Mouse (Mus musculus) stomach, postnatal 0 days (tissue): ENCODE results near the gene Mcoln3. TPM values are rescaled to one million over a fixed set of nuclear protein-coding genes. Genes with fewer than 3 reads are reported as not detected.

Source experiments
- ATAC-seq: fragments of 200-750 bp; cut with Nextera tagmentation; 2 replicates; pipeline ENCODE4 v1.8.0; 2017; ENCODE audit not compliant: low FRiP score, low TSS enrichment
- DNase-seq: peaks from one replicate; pipeline ENCODE4 v3.0.0-alpha.2; 2016; ENCODE audit warnings: low spot score
- H3K27ac ChIP-seq: fragments of 300-500 bp; sonication (generic); replicated peaks from 2 replicates; pipeline ENCODE4 v1.5.1; 2014; ENCODE audit warnings: mild to moderate bottlenecking, control low read depth
- H3K27me3 ChIP-seq: fragments of 300-500 bp; sonication (generic); 2 replicates; pipeline ENCODE4 v1.6.1; 2014; ENCODE audit warnings: low read length; ENCODE audit not compliant: control insufficient read depth, insufficient read depth
- H3K36me3 ChIP-seq: fragments of 300-500 bp; sonication (generic); 2 replicates; pipeline ENCODE4 v1.6.1; 2014; ENCODE audit warnings: low read length, mixed read lengths; ENCODE audit not compliant: control insufficient read depth, insufficient read depth
- H3K4me1 ChIP-seq: fragments of 300-500 bp; sonication (generic); replicated peaks from 2 replicates; pipeline ENCODE4 v1.6.1; 2014; ENCODE audit warnings: antibody characterized with exemption; ENCODE audit not compliant: control insufficient read depth, insufficient read depth
- H3K4me2 ChIP-seq: fragments of 300-500 bp; sonication (generic); replicated peaks from 2 replicates; pipeline ENCODE4 v1.6.1; 2014; ENCODE audit warnings: low read depth, mild to moderate bottlenecking, control low read depth, moderate library complexity
- H3K4me3 ChIP-seq: fragments of 300-500 bp; sonication (generic); 2 replicates; pipeline ENCODE4 v1.5.1; 2014; ENCODE audit warnings: low read depth, low read length, control low read depth
- H3K9ac ChIP-seq: fragments of 300-500 bp; sonication (generic); 2 replicates; pipeline ENCODE4 v1.6.1; 2014; ENCODE audit warnings: mild to moderate bottlenecking, low read length, control low read depth, mixed read lengths
- H3K9me3 ChIP-seq: fragments of 300-500 bp; sonication (generic); 2 replicates; pipeline ENCODE4 v1.6.1; 2016; ENCODE audit warnings: low read length; ENCODE audit not compliant: control insufficient read depth
- CTCF ChIP-seq: IDR thresholded peaks from 2 replicates; pipeline ENCODE4 v1.5.1; 2016; ENCODE audit warnings: antibody characterized with exemption, low read depth, mild to moderate bottlenecking, moderate library complexity
- EP300 ChIP-seq: optimal IDR thresholded peaks from 2 replicates; pipeline ENCODE3; 2016; ENCODE audit warnings: antibody characterized with exemption
- WGBS: fragments of 180-500 bp; shearing (Covaris S2); extraction: QIAGEN DNeasy Blood & Tissue Kit; methylation state at CpG from one replicate; pipeline ENCODE4 v1.1.7; 2014; 5-methylcytosine and 5-hydroxymethylcytosine counted together
- polyA plus RNA-seq: library from polyadenylated mRNA; unstranded; fragments of >200 nt; fragmentation: Nextera tagmentation; extraction: Ambion mirVana; gene quantifications from 2 replicates; pipeline ENCODE4 v1.2.1, GENCODE M21; 2015

The Mcoln3 gene
- polyA plus RNA-seq, 1 experiment from 2014 or later = not detected

- no peak overlapping the region for H3K27ac ChIP-seq
- H3K4me1 ChIP-seq = no peaks in the 10 kb centered on the region
- no peak overlapping the region for H3K9ac ChIP-seq
- H3K4me2 ChIP-seq = no peak overlapping the region
- ATAC-seq = no peak
- 74% methylated on average over 7 of the region's 7 CpGs for WGBS
- H3K9me3 ChIP-seq = no peaks in the 10 kb centered on the region
- no peak overlapping the region for H3K4me3 ChIP-seq
- H3K27me3 ChIP-seq = no peaks in the 10 kb centered on the region
- no peaks in the 10 kb centered on the region for H3K36me3 ChIP-seq
- TF ChIP-seq EP300 (no peak), CTCF (no peak)
- DNase-seq = no peak
Measured at GRCm38 (mm10) chr3:146096986-146097385, 20.3 kb upstream of the Mcoln3 start.

- 83% methylated on average over 4 of the region's 4 CpGs for WGBS
- Histone ChIP-seq H3K4me3 (no peak overlapping the region), H3K4me1 (no peaks in the 10 kb centered on the region), H3K4me2 (no peak overlapping the region), H3K9me3 (no peaks in the 10 kb centered on the region), H3K27ac (no peak overlapping the region), H3K36me3 (no peaks in the 10 kb centered on the region), H3K9ac (no peak overlapping the region), H3K27me3 (no peaks in the 10 kb centered on the region)
- no peak for ATAC-seq
- TF ChIP-seq CTCF (no peak), EP300 (no peak)
- no peak for DNase-seq
Measured at GRCm38 (mm10) chr3:146097861-146098260, 19.4 kb upstream of the Mcoln3 start.

GRCm38 (mm10) chr3:146099925-146100324 is 17.3 kb upstream of the Mcoln3 start:
- ATAC-seq (no peak), DNase-seq (no peak)
- H3K27ac ChIP-seq = no peak overlapping the region
- H3K36me3 ChIP-seq = no peaks in the 10 kb centered on the region
- H3K4me1 ChIP-seq = no peaks in the 10 kb centered on the region
- no peak overlapping the region for H3K4me2 ChIP-seq
- no peaks in the 10 kb centered on the region for H3K9me3 ChIP-seq
- H3K4me3 ChIP-seq = no peak overlapping the region
- no peaks in the 10 kb centered on the region for H3K27me3 ChIP-seq
- TF ChIP-seq EP300 (no peak), CTCF (no peak)
- H3K9ac ChIP-seq = no peak overlapping the region

- H3K27me3 ChIP-seq = no peaks in the 10 kb centered on the region
- H3K9me3 ChIP-seq = no peaks in the 10 kb centered on the region
- ATAC-seq (no peak), DNase-seq (no peak)
- H3K27ac ChIP-seq = no peak overlapping the region
- no peaks in the 10 kb centered on the region for H3K36me3 ChIP-seq
- H3K4me3 ChIP-seq = no peak overlapping the region
- TF ChIP-seq CTCF (peak; percentile 47), EP300 (no peak)
- H3K4me2 ChIP-seq = no peak overlapping the region
- H3K9ac ChIP-seq = no peak overlapping the region
- H3K4me1 ChIP-seq = no peaks in the 10 kb centered on the region
- 53% methylated on average over 6 of the region's 6 CpGs for WGBS
Measured at GRCm38 (mm10) chr3:146102049-146102448, 15.2 kb upstream of the Mcoln3 start.

- Histone ChIP-seq H3K4me1 (0 out of 2 replicates have a peak, but pooled peaks cover 2% of the 10 kb centered on the region), H3K36me3 (no peaks in the 10 kb centered on the region), H3K9me3 (no peaks in the 10 kb centered on the region), H3K4me3 (peak overlapping the region; percentile 33), H3K27ac (no peak overlapping the region), H3K27me3 (no peaks in the 10 kb centered on the region), H3K9ac (no peak overlapping the region), H3K4me2 (peak overlapping the region; percentile 54)
- WGBS = 5% methylated on average over 18 of the region's 18 CpGs
- TF ChIP-seq CTCF = peak; percentile 58
- TF ChIP-seq EP300 = no peak
- ATAC-seq = peak; percentile 70; the same call in 1 of the 2 replicates
- DNase-seq = peak; percentile 24
Measured at GRCm38 (mm10) chr3:146107116-146107849, 10.0 kb upstream of the Mcoln3 start.

GRCm38 (mm10) chr3:146107921-146108571 is 9.2 kb upstream of the Mcoln3 start, which contains the start of gene Wdr63:
Gene Wdr63 (minus strand): TSS chr3:146108130.
- Histone ChIP-seq H3K4me3 (peak within 1 kb of the TSS; percentile 33), H3K4me1 (0 out of 2 replicates have a peak, but pooled peaks cover 2% of the 10 kb centered on the region), H3K36me3 (no peaks in the 10 kb centered on the region), H3K4me2 (peak within 1 kb of the TSS; percentile 54), H3K9ac (no peak within 1 kb of the TSS), H3K9me3 (no peaks in the 10 kb centered on the region), H3K27me3 (no peaks in the 10 kb centered on the region), H3K27ac (no peak within 1 kb of the TSS)
- ATAC-seq = peak; percentile 90
- TF ChIP-seq CTCF (no peak), EP300 (no peak)
- peak; percentile 43 for DNase-seq
- 11% methylated on average over 18 of the region's 18 CpGs for WGBS
